Mouse (Mus musculus): ENCODE measurements around the gene Fbxw10. TPM values are rescaled to one million over a fixed set of nuclear protein-coding genes. Genes with fewer than 3 reads are reported as not detected.

Fbxw10 gene
- total RNA-seq, 2 experiments from 2014 or later, result 0.15 to 0.25 TPM

GRCm38 (mm10) chr11:62901699-62902323 lies 54.9 kb downstream of the Fbxw10 start:
- DNase-seq, result peak in 1 of 2 experiments; percentile 35
- intact Hi-C loops (cut with DNase I), result no loop called here

GRCm38 (mm10) chr11:62903871-62904495 lies 57.1 kb downstream of the Fbxw10 start:
- DNase-seq, result no peak
- intact Hi-C loops (cut with DNase I), result no loop called here

GRCm38 (mm10) chr11:62909720-62910306 lies 62.9 kb downstream of the Fbxw10 start:
- no peak for DNase-seq
- intact Hi-C loops (cut with DNase I), result no loop called here

GRCm38 (mm10) chr11:62911362-62911761 lies 64.5 kb downstream of the Fbxw10 start:
- intact Hi-C loops (cut with DNase I), result no loop called here
- DNase-seq, result no peak

GRCm38 (mm10) chr11:62913141-62913540 lies 66.3 kb downstream of the Fbxw10 start:
- intact Hi-C loops (cut with DNase I), result no loop called here
- DNase-seq, result no peak

GRCm38 (mm10) chr11:62914532-62914931 lies 67.7 kb downstream of the Fbxw10 start:
- no peak for DNase-seq
- intact Hi-C loops (cut with DNase I), result no loop called here

- intact Hi-C loops (cut with DNase I), result no loop called here
- DNase-seq, result no peak
Observed at GRCm38 (mm10) chr11:62915486-62915885, 68.6 kb downstream of the Fbxw10 start.

GRCm38 (mm10) chr11:62916765-62917164 lies 69.9 kb downstream of the Fbxw10 start:
- intact Hi-C loops (cut with DNase I), result no loop called here
- no peak for DNase-seq

GRCm38 (mm10) chr11:62919946-62920742 lies 73.3 kb downstream of the Fbxw10 start:
- intact Hi-C loops (cut with DNase I), result loop anchor here (2.0 to 5.0 kb wide), 3 partner anchors 57 to 245 kb away; no protein-coding TSS in a partner anchor
- no peak for DNase-seq

- no peak for DNase-seq
- intact Hi-C loops (cut with DNase I), result loop anchor here (1.0 to 5.0 kb wide), 4 partner anchors 57 to 244 kb away; no protein-coding TSS in a partner anchor
Observed at GRCm38 (mm10) chr11:62920743-62921050, 73.8 kb downstream of the Fbxw10 start.

- peak; percentile 92 to 94 for DNase-seq
- intact Hi-C loops (cut with DNase I), result loop anchor here (1.0 to 5.0 kb wide), 4 partner anchors 56 to 243 kb away; no protein-coding TSS in a partner anchor
Observed at GRCm38 (mm10) chr11:62921052-62921977, 74.4 kb downstream of the Fbxw10 start.

- intact Hi-C loops (cut with DNase I), result loop anchor here (5.0 kb wide), 2 partner anchors 53 to 78 kb away; no protein-coding TSS in a partner anchor
- DNase-seq, result peak in 1 of 2 experiments; percentile 25
Observed at GRCm38 (mm10) chr11:62924091-62924761, 77.4 kb downstream of the Fbxw10 start.

Other genes starting within 250 kb of the Fbxw10 start
- gene Lrrc75a, start 198.5 kb upstream of the Fbxw10 start, total RNA-seq (2021), result 1 to 10 TPM; 3.5 to 4.3 TPM
- gene Mmgt2, start 198.4 kb upstream of the Fbxw10 start, total RNA-seq (2021), result 1 to 10 TPM; 3.9 to 4.0 TPM
- 1 to 10 TPM in 1 of 2 experiments, under 1 TPM in 1; 0.89 to 1.2 TPM for gene Zfp287, start 115.2 kb upstream of the Fbxw10 start, total RNA-seq (2021)
- gene Gm10428, start 94.0 kb upstream of the Fbxw10 start, total RNA-seq (2021), result not detected
- under 1 TPM; 0.79 to 0.91 TPM for gene Zfp286, start 57.6 kb upstream of the Fbxw10 start, total RNA-seq (2021)
- 10 to 100 TPM; 34.2 to 40.7 TPM for gene Trim16, start 26.8 kb upstream of the Fbxw10 start, total RNA-seq (2021)
- 1 to 10 TPM; 5.9 to 6.6 TPM for gene Tvp23b, start 32.4 kb downstream of the Fbxw10 start, total RNA-seq (2021)
- not detected for gene Cdrt4, start 104.1 kb downstream of the Fbxw10 start, total RNA-seq (2021)
- not detected for gene Tekt3, start 214.6 kb downstream of the Fbxw10 start, total RNA-seq (2021)

Data from gastrocnemius, postnatal 36 days (tissue).